Mouse (Mus musculus) CH12.LX (cell line): ENCODE data around the gene Pdgfc.

Experiments used
- CHD1 ChIP-seq: IDR thresholded peaks from 2 replicates; pipeline ENCODE4 v1.6.1; 2012; ENCODE audit warnings: low read depth, low read length, improper control_type of control experiment, inconsistent platforms
- CTCF ChIP-seq, 2 experiments: IDR thresholded peaks in 1 of 2; conservative IDR thresholded peaks in 1 of 2; 2 replicates each; pipeline ENCODE4 v1.5.1; 2011 to 2012; ENCODE audit warnings: low read depth in 2 of 2, low read length in 2 of 2, improper control_type of control experiment in 1 of 2, inconsistent platforms in 1 of 2, mild to moderate bottlenecking in 1 of 2, moderate library complexity in 1 of 2
- ELF1 ChIP-seq: IDR thresholded peaks from 2 replicates; pipeline ENCODE4 v1.6.1; 2014; ENCODE audit warnings: low read depth, mild to moderate bottlenecking, inconsistent platforms, low read length, improper control_type of control experiment
- EP300 ChIP-seq: IDR thresholded peaks from 2 replicates; pipeline ENCODE4 v1.6.1; 2011; ENCODE audit warnings: low read length, improper control_type of control experiment
- ETS1 ChIP-seq: conservative IDR thresholded peaks from 2 replicates; pipeline ENCODE4 v1.6.1; 2012; ENCODE audit warnings: low read depth, mild to moderate bottlenecking, inconsistent platforms, low read length, improper control_type of control experiment, moderate library complexity
- GABPA ChIP-seq: IDR thresholded peaks from 2 replicates; pipeline ENCODE4 v1.6.1; 2012; ENCODE audit warnings: low read depth, low read length, improper control_type of control experiment, inconsistent platforms; ENCODE audit not compliant: insufficient replicate concordance
- MAX ChIP-seq: IDR thresholded peaks from 2 replicates; pipeline ENCODE4 v1.6.1; 2011; ENCODE audit warnings: low read length, improper control_type of control experiment
- MYC ChIP-seq: IDR thresholded peaks from 2 replicates; pipeline ENCODE4 v1.6.1; 2011; ENCODE audit warnings: low read depth, mild to moderate bottlenecking, improper control_type of control experiment, low read length
- NELFE ChIP-seq: IDR thresholded peaks from 2 replicates; pipeline ENCODE4 v1.6.1; 2011; ENCODE audit warnings: low read depth, low read length, improper control_type of control experiment
- POLR2A ChIP-seq: IDR thresholded peaks from 2 replicates; pipeline ENCODE4 v1.6.1; 2011; ENCODE audit warnings: low read depth, mild to moderate bottlenecking, improper control_type of control experiment, low read length
- POLR2AphosphoS2 ChIP-seq: IDR thresholded peaks from 2 replicates; pipeline ENCODE4 v1.6.1; 2011; ENCODE audit warnings: low read depth, low read length, improper control_type of control experiment
- UBTF ChIP-seq: IDR thresholded peaks from 2 replicates; pipeline ENCODE4 v1.6.1; 2012; ENCODE audit warnings: low read depth, mild to moderate bottlenecking, inconsistent platforms, low read length, improper control_type of control experiment, moderate library complexity
- ZC3H11A ChIP-seq: IDR thresholded peaks from 2 replicates; pipeline ENCODE4 v1.6.1; 2012; ENCODE audit warnings: low read depth, mild to moderate bottlenecking, inconsistent platforms, low read length, improper control_type of control experiment

- TF ChIP-seq MYC (no peak), EP300 (no peak), NELFE (no peak), GABPA (no peak), POLR2A (no peak), MAX (no peak), ELF1 (no peak), ZC3H11A (no peak), POLR2AphosphoS2 (no peak), ETS1 (no peak), CTCF (conservative IDR thresholded peaks at IDR 0.05 in 1 of 2, IDR thresholded peaks at IDR 0.05 in 1 of 2; ENCODE audit: low read depth in 2 of 2, low read length in 2 of 2) (no peak), UBTF (no peak), CHD1 (no peak)
Measured at GRCm38 (mm10) chr3:81102877-81103420, 66.7 kb downstream of the Pdgfc start.
